Mouse (Mus musculus) MEL (cell line): Measurements from ENCODE around the gene Kremen2. TPM values are rescaled to one million over a fixed set of nuclear protein-coding genes. Genes with fewer than 3 reads are reported as not detected.
A peak's percentile ranks its signal among the peaks of the same experiment; 100 is the strongest.

ENCODE experiments used
- DNase-seq: peaks from one replicate; pipeline ENCODE4 v3.0.0; 2011; ENCODE audit warnings: low read depth, low spot score
- H3K27ac ChIP-seq: 2 replicates; pipeline ENCODE4 v1.5.1; 2012; ENCODE audit warnings: low read depth, mild to moderate bottlenecking, control low read depth, low read length, moderate library complexity; ENCODE audit not compliant: control insufficient read depth
- H3K27me3 ChIP-seq, 2 experiments: fragments of 150-350 bp in 1 of 2; sonication (generic) in 1 of 2; 2 replicates each; pipeline ENCODE4 v1.6.1; 2012; ENCODE audit warnings: low read length in 2 of 2, mild to moderate bottlenecking in 2 of 2, improper control_type of control experiment in 1 of 2, moderate library complexity in 1 of 2; ENCODE audit not compliant: insufficient read depth in 2 of 2, control insufficient read depth in 1 of 2
- H3K36me3 ChIP-seq, 2 experiments: 2 replicates each; pipeline ENCODE4 v1.6.1; 2012 to 2014; ENCODE audit warnings: low read length in 2 of 2, improper control_type of control experiment in 1 of 2, inconsistent platforms in 1 of 2, mild to moderate bottlenecking in 1 of 2; ENCODE audit not compliant: insufficient read depth in 2 of 2, control insufficient read depth in 1 of 2
- H3K4me1 ChIP-seq, 2 experiments: fragments of 150-350 bp in 1 of 2; sonication (generic) in 1 of 2; 2 replicates each; pipeline ENCODE4 v1.6.1; 2012; ENCODE audit warnings: low read length in 2 of 2, improper control_type of control experiment in 1 of 2, mild to moderate bottlenecking in 1 of 2; ENCODE audit not compliant: insufficient read depth in 2 of 2, control insufficient read depth in 1 of 2
- H3K4me3 ChIP-seq, 2 experiments: fragments of 150-350 bp in 1 of 2; sonication (generic) in 1 of 2; 2 replicates each; pipeline ENCODE4 v1.5.1; 2012; ENCODE audit warnings: low read depth in 2 of 2, low read length in 2 of 2, mild to moderate bottlenecking in 2 of 2, moderate library complexity in 2 of 2, control low read depth in 1 of 2, improper control_type of control experiment in 1 of 2; ENCODE audit not compliant: control insufficient read depth in 1 of 2, insufficient read depth in 1 of 2
- H3K79me2 ChIP-seq: 2 replicates; pipeline ENCODE4 v1.6.1; 2012; ENCODE audit warnings: mild to moderate bottlenecking, low read length, moderate library complexity; ENCODE audit not compliant: control insufficient read depth, poor library complexity, insufficient read depth
- H3K9ac ChIP-seq: 2 replicates; pipeline ENCODE4 v1.6.1; 2012; ENCODE audit warnings: low read depth, mild to moderate bottlenecking, control low read depth, low read length, moderate library complexity; ENCODE audit not compliant: control insufficient read depth, poor library complexity, severe bottlenecking
- H3K9me3 ChIP-seq: fragments of 150-350 bp; sonication (generic); replicated peaks from 2 replicates; pipeline ENCODE4 v1.6.1; 2012; ENCODE audit warnings: mild to moderate bottlenecking, low read length, improper control_type of control experiment, moderate library complexity; ENCODE audit not compliant: insufficient read depth
- CTCF ChIP-seq, 3 experiments: IDR thresholded peaks in 2 of 3; conservative IDR thresholded peaks in 1 of 3; 2 replicates each; pipeline ENCODE4 v1.5.1; 2011 to 2012; ENCODE audit warnings: low read length in 3 of 3, low read depth in 2 of 3, mild to moderate bottlenecking in 2 of 3, improper control_type of control experiment in 1 of 3, inconsistent platforms in 1 of 3, mixed read lengths in 1 of 3, moderate library complexity in 1 of 3; ENCODE audit not compliant: control insufficient read depth in 1 of 3, insufficient read depth in 1 of 3, poor library complexity in 1 of 3, severe bottlenecking in 1 of 3
- ELF1 ChIP-seq: IDR thresholded peaks from 2 replicates; pipeline ENCODE4 v1.6.1; 2014; ENCODE audit warnings: low read depth, mild to moderate bottlenecking, inconsistent platforms, low read length, improper control_type of control experiment, moderate library complexity
- EP300 ChIP-seq, 2 experiments: IDR thresholded peaks; 2 replicates each; pipeline ENCODE4 v1.6.1; 2011; ENCODE audit warnings: improper control_type of control experiment in 2 of 2, low read length in 2 of 2, low read depth in 1 of 2, mild to moderate bottlenecking in 1 of 2
- GABPA ChIP-seq: IDR thresholded peaks from 2 replicates; pipeline ENCODE4 v1.6.1; 2012; ENCODE audit warnings: low read depth, mild to moderate bottlenecking, inconsistent platforms, low read length, improper control_type of control experiment, moderate library complexity
- HCFC1 ChIP-seq: IDR thresholded peaks from 2 replicates; pipeline ENCODE4 v1.6.1; 2012; ENCODE audit warnings: low read depth, mild to moderate bottlenecking, inconsistent platforms, low read length, improper control_type of control experiment, moderate library complexity
- JUND ChIP-seq: IDR thresholded peaks from 2 replicates; pipeline ENCODE4 v1.6.1; 2011; ENCODE audit warnings: low read depth, mild to moderate bottlenecking, improper control_type of control experiment, low read length
- MAZ ChIP-seq: IDR thresholded peaks from 2 replicates; pipeline ENCODE4 v1.6.1; 2012; ENCODE audit warnings: low read depth, mild to moderate bottlenecking, inconsistent platforms, low read length, improper control_type of control experiment
- MYB ChIP-seq: IDR thresholded peaks from 2 replicates; pipeline ENCODE4 v1.6.1; 2011; ENCODE audit warnings: mild to moderate bottlenecking, low read depth, low read length, improper control_type of control experiment
- MYC ChIP-seq: IDR thresholded peaks from 2 replicates; pipeline ENCODE4 v1.6.1; 2011; ENCODE audit warnings: low read depth, mild to moderate bottlenecking, low read length, improper control_type of control experiment, moderate library complexity
- POLR2AphosphoS2 ChIP-seq: IDR thresholded peaks from 2 replicates; pipeline ENCODE4 v1.6.1; 2011; ENCODE audit warnings: low read length, improper control_type of control experiment
- POLR2AphosphoS5 ChIP-seq: IDR thresholded peaks from 2 replicates; pipeline ENCODE4 v1.6.1; 2012; ENCODE audit warnings: low read depth, borderline replicate concordance, mild to moderate bottlenecking, inconsistent platforms, low read length, moderate library complexity, mixed read lengths
- RAD21 ChIP-seq: IDR thresholded peaks from 2 replicates; pipeline ENCODE4 v1.6.1; 2011; ENCODE audit warnings: mild to moderate bottlenecking, low read depth, low read length, improper control_type of control experiment
- TCF12 ChIP-seq: IDR thresholded peaks from 2 replicates; pipeline ENCODE4 v1.6.1; 2014; ENCODE audit warnings: low read depth, mild to moderate bottlenecking, inconsistent platforms, low read length, improper control_type of control experiment, moderate library complexity
- USF2 ChIP-seq, 2 experiments: IDR thresholded peaks; 2 replicates each; pipeline ENCODE4 v1.6.1; 2011 to 2012; ENCODE audit warnings: improper control_type of control experiment in 2 of 2, low read length in 2 of 2, borderline replicate concordance in 1 of 2, inconsistent platforms in 1 of 2, low read depth in 1 of 2, mild to moderate bottlenecking in 1 of 2; ENCODE audit not compliant: insufficient read depth in 1 of 2
- ZKSCAN1 ChIP-seq: IDR thresholded peaks from 2 replicates; pipeline ENCODE4 v1.6.1; 2012; ENCODE audit warnings: low read depth, mild to moderate bottlenecking, inconsistent platforms, low read length, improper control_type of control experiment, moderate library complexity
- ZNF384 ChIP-seq: IDR thresholded peaks from 2 replicates; pipeline ENCODE4 v1.6.1; 2012; ENCODE audit warnings: low read depth, mild to moderate bottlenecking, inconsistent platforms, low read length, improper control_type of control experiment
- polyA plus RNA-seq, 2 experiments: library from polyadenylated mRNA; stranded (reverse) in 1 of 2; unstranded in 1 of 2; fragments of >175 nt in 1 of 2; fragments of >200 nt in 1 of 2; gene quantifications; 2 replicates each; pipeline versions ENCODE4 v1.2.1 to v1.2.4; 2012; ENCODE audit warnings: low replicate concordance in 2 of 2, low read depth in 1 of 2; ENCODE audit not compliant: insufficient read length in 2 of 2, insufficient read depth in 1 of 2, missing spikeins in 1 of 2
- total RNA-seq: library from RNA; depleted of rRNA; stranded (reverse); fragments of 300-350 nt; gene quantifications from 2 replicates; pipeline ENCODE4 v1.2.3, GENCODE M21; 2012

Gene Kremen2
- total and polyA plus RNA-seq, 3 experiments: 0.11 TPM; not detected in 2

- Histone ChIP-seq H3K36me3 (no peaks in the 10 kb centered on the region; a peak in 1 of 4 replicates), H3K4me3 (no peak overlapping the region), H3K9me3 (no peaks in the 10 kb centered on the region), H3K9ac (no peak overlapping the region), H3K27me3 (no peaks in the 10 kb centered on the region), H3K4me1 (peaks cover 0 to 5% of the 10 kb centered on the region in 2 experiments; a peak in 1 of 4 replicates), H3K79me2 (no peaks in the 10 kb centered on the region; the same call in 1 of the 2 replicates)
- no peak for DNase-seq
- no peak for TF ChIP-seq POLR2AphosphoS5
- TF ChIP-seq, all 39 proteins: peak for 0
- no peak overlapping the region for H3K27ac ChIP-seq
Observed at GRCm38 (mm10) chr17:23738836-23739201, 6.8 kb downstream of the Kremen2 start.

GRCm38 (mm10) chr17:23737493-23738445, 7.9 kb downstream of the Kremen2 start:
- H3K9ac ChIP-seq: no peak overlapping the region
- TF ChIP-seq CTCF (IDR thresholded peaks at IDR 0.05 in 2 of 3, conservative IDR thresholded peaks at IDR 0.05 in 1 of 3; ENCODE audit: control insufficient read depth in 1 of 3, insufficient read depth in 1 of 3, low read depth in 2 of 3, low read length in 3 of 3, poor library complexity in 1 of 3, severe bottlenecking in 1 of 3) (peak; percentile 20 to 23 (median 22); a peak in 3 of 6 replicates), HCFC1 (no peak)
- H3K36me3 ChIP-seq: no peaks in the 10 kb centered on the region; a peak in 1 of 4 replicates
- no peak overlapping the region for H3K27ac ChIP-seq
- H3K79me2 ChIP-seq: no peaks in the 10 kb centered on the region; the same call in 1 of the 2 replicates
- no peaks in the 10 kb centered on the region for H3K27me3 ChIP-seq
- no peaks in the 10 kb centered on the region for H3K9me3 ChIP-seq
- H3K4me3 ChIP-seq: no peak overlapping the region
- peaks cover 0 to 5% of the 10 kb centered on the region in 2 experiments; a peak in 1 of 4 replicates for H3K4me1 ChIP-seq
- peak; percentile 28 for DNase-seq

- Histone ChIP-seq H3K27me3 (no peaks in the 10 kb centered on the region), H3K27ac (no peak overlapping the region)
- no peak for TF ChIP-seq MYB
- no peak for TF ChIP-seq ZNF384
- no peak for TF ChIP-seq GABPA
- TF ChIP-seq MYC: no peak
- no peak for TF ChIP-seq ELF1
- TF ChIP-seq RAD21: no peak
- TF ChIP-seq USF2 (IDR thresholded peaks at IDR 0.05; ENCODE audit: borderline replicate concordance in 1 of 2, insufficient read depth in 1 of 2, low read depth in 1 of 2, low read length in 2 of 2): no peak
- TF ChIP-seq EP300 (IDR thresholded peaks at IDR 0.05; ENCODE audit: low read depth in 1 of 2, low read length in 2 of 2): no peak
- TF ChIP-seq JUND: no peak
- TF ChIP-seq MAZ: no peak
- no peak for TF ChIP-seq TCF12
- TF ChIP-seq ZKSCAN1: no peak
- TF ChIP-seq POLR2AphosphoS2: no peak
- TF ChIP-seq, all 39 proteins: peak for 0
- Histone ChIP-seq H3K36me3 (peaks cover 0 to 3% of the 10 kb centered on the region in 2 experiments; a peak in 2 of 4 replicates), H3K9me3 (no peaks in the 10 kb centered on the region), H3K4me3 (no peak overlapping the region), H3K9ac (no peak overlapping the region), H3K79me2 (no peaks in the 10 kb centered on the region), H3K4me1 (peaks cover 0 to 5% of the 10 kb centered on the region in 2 experiments; a peak in 1 of 4 replicates)
- no peak for DNase-seq
Observed at GRCm38 (mm10) chr17:23734341-23734740, 11.3 kb downstream of the Kremen2 start.
